Mouse (Mus musculus) stomach, embryonic 14.5 days (tissue): ENCODE data around the gene Samd10. TPM values are rescaled to one million over a fixed set of nuclear protein-coding genes. Genes with fewer than 3 reads are reported as not detected.

Experiments used
- ATAC-seq: fragments of 200-750 bp; cut with Nextera tagmentation; 2 replicates; pipeline ENCODE4 v1.8.0; 2017; ENCODE audit warnings: low read depth, moderate TSS enrichment; ENCODE audit not compliant: insufficient number of reproducible peaks, insufficient read depth, low FRiP score
- H3K27ac ChIP-seq: fragments of 300-500 bp; sonication (generic); 2 replicates; pipeline ENCODE4 v1.5.1; 2014; ENCODE audit warnings: mild to moderate bottlenecking, low read length, moderate library complexity, mixed read lengths
- H3K27me3 ChIP-seq: fragments of 300-500 bp; sonication (generic); 2 replicates; pipeline ENCODE4 v1.6.1; 2014; ENCODE audit warnings: low read length, control low read depth, mixed read lengths; ENCODE audit not compliant: control insufficient read depth, insufficient read depth
- H3K36me3 ChIP-seq: fragments of 300-500 bp; sonication (generic); 2 replicates; pipeline ENCODE4 v1.6.1; 2014; ENCODE audit warnings: mild to moderate bottlenecking, control low read depth, low read length, moderate library complexity, mixed read lengths; ENCODE audit not compliant: control insufficient read depth, insufficient read depth
- H3K4me1 ChIP-seq: fragments of 300-500 bp; sonication (generic); 2 replicates; pipeline ENCODE4 v1.6.1; 2014; ENCODE audit warnings: low read length, control low read depth, mixed read lengths; ENCODE audit not compliant: control insufficient read depth, insufficient read depth
- H3K4me2 ChIP-seq: fragments of 300-500 bp; sonication (generic); replicated peaks from 2 replicates; pipeline ENCODE4 v1.6.1; 2014; ENCODE audit warnings: low read depth, low read length, control low read depth
- H3K4me3 ChIP-seq: fragments of 300-500 bp; sonication (generic); 2 replicates; pipeline ENCODE4 v1.5.1; 2014; ENCODE audit warnings: low read depth, low read length, control low read depth
- H3K9ac ChIP-seq: fragments of 300-500 bp; sonication (generic); replicated peaks from 2 replicates; pipeline ENCODE4 v1.6.1; 2014; ENCODE audit warnings: low read depth, mild to moderate bottlenecking, control low read depth, low read length, moderate library complexity, mixed read lengths
- H3K9me3 ChIP-seq: fragments of 300-500 bp; sonication (generic); 2 replicates; pipeline ENCODE4 v1.6.1; 2016; ENCODE audit warnings: low read depth, low read length, control low read depth; ENCODE audit not compliant: control insufficient read depth
- WGBS: fragments of 180-500 bp; shearing (Covaris S2); extraction: QIAGEN DNeasy Blood & Tissue Kit; methylation state at CpG from one replicate; pipeline ENCODE4 v1.1.7; 2014; 5-methylcytosine and 5-hydroxymethylcytosine counted together
- polyA plus RNA-seq: library from polyadenylated mRNA; unstranded; fragments of >200 nt; fragmentation: Nextera tagmentation; extraction: Ambion mirVana; gene quantifications from 2 replicates; pipeline ENCODE4 v1.2.1, GENCODE M21; 2014

Samd10 gene
- polyA plus RNA-seq = 33.1 and 35.0 TPM in 2 replicates

- Histone ChIP-seq H3K4me2 (peak within 1 kb of the TSS; percentile 82), H3K36me3 (no peaks in the 10 kb centered on the region), H3K9me3 (no peaks in the 10 kb centered on the region), H3K4me3 (peak within 1 kb of the TSS; percentile 63), H3K4me1 (peaks cover 16% of the 10 kb centered on the region), H3K27me3 (no peaks in the 10 kb centered on the region), H3K27ac (peak within 1 kb of the TSS; percentile 90), H3K9ac (peak within 1 kb of the TSS; percentile 63)
- WGBS = 2% methylated on average over 71 of the region's 71 CpGs
- peak; percentile 35 for ATAC-seq
Measured at GRCm38 (mm10) chr2:181598454-181599351, at the start of gene Samd10. Gene Samd10 (minus strand): TSS chr2:181599212.

- Histone ChIP-seq H3K9ac (no peak overlapping the region), H3K27ac (no peak overlapping the region), H3K4me1 (no peaks in the 10 kb centered on the region), H3K9me3 (no peaks in the 10 kb centered on the region), H3K4me3 (no peak overlapping the region), H3K36me3 (peaks cover 59% of the 10 kb centered on the region), H3K4me2 (no peak overlapping the region), H3K27me3 (no peaks in the 10 kb centered on the region)
- WGBS = 89% methylated on average over 6 of the region's 6 CpGs
- no peak for ATAC-seq
Measured at GRCm38 (mm10) chr2:181646626-181647472, 47.8 kb upstream of the Samd10 start.

GRCm38 (mm10) chr2:181645666-181646065, 46.7 kb upstream of the Samd10 start:
- H3K4me2 ChIP-seq = no peak overlapping the region
- ATAC-seq = no peak
- no peaks in the 10 kb centered on the region for H3K9me3 ChIP-seq
- H3K4me1 ChIP-seq = no peaks in the 10 kb centered on the region
- H3K9ac ChIP-seq = no peak overlapping the region
- peaks cover 63% of the 10 kb centered on the region for H3K36me3 ChIP-seq
- no peak overlapping the region for H3K4me3 ChIP-seq
- no peak overlapping the region for H3K27ac ChIP-seq
- WGBS = 92% methylated on average over 3 of the region's 3 CpGs
- no peaks in the 10 kb centered on the region for H3K27me3 ChIP-seq

GRCm38 (mm10) chr2:181644361-181644760, 45.3 kb upstream of the Samd10 start:
- Histone ChIP-seq H3K27ac (no peak overlapping the region), H3K4me2 (no peak overlapping the region), H3K9me3 (no peaks in the 10 kb centered on the region), H3K4me1 (no peaks in the 10 kb centered on the region), H3K36me3 (peaks cover 55% of the 10 kb centered on the region), H3K27me3 (no peaks in the 10 kb centered on the region), H3K9ac (no peak overlapping the region), H3K4me3 (no peak overlapping the region)
- ATAC-seq = no peak
- 90% methylated on average over 2 of the region's 2 CpGs for WGBS

GRCm38 (mm10) chr2:181635865-181636264, 36.9 kb upstream of the Samd10 start:
- H3K4me2 ChIP-seq = no peak overlapping the region
- ATAC-seq = no peak
- no peak overlapping the region for H3K27ac ChIP-seq
- H3K9ac ChIP-seq = no peak overlapping the region
- H3K4me1 ChIP-seq = no peaks in the 10 kb centered on the region
- no peaks in the 10 kb centered on the region for H3K27me3 ChIP-seq
- H3K9me3 ChIP-seq = no peaks in the 10 kb centered on the region
- peaks cover 50% of the 10 kb centered on the region for H3K36me3 ChIP-seq
- H3K4me3 ChIP-seq = no peak overlapping the region
- 83% methylated on average over 3 of the region's 3 CpGs for WGBS

- Histone ChIP-seq H3K4me2 (no peak overlapping the region), H3K4me3 (no peak overlapping the region), H3K4me1 (no peaks in the 10 kb centered on the region), H3K9me3 (no peaks in the 10 kb centered on the region), H3K9ac (no peak overlapping the region), H3K27me3 (no peaks in the 10 kb centered on the region), H3K27ac (no peak overlapping the region), H3K36me3 (peaks cover 46% of the 10 kb centered on the region)
- WGBS = 93% methylated on average over 6 of the region's 6 CpGs
- ATAC-seq = no peak
Measured at GRCm38 (mm10) chr2:181632624-181633023, 33.6 kb upstream of the Samd10 start.

- Histone ChIP-seq H3K4me2 (no peak overlapping the region), H3K9ac (no peak overlapping the region), H3K4me1 (no peaks in the 10 kb centered on the region), H3K36me3 (peaks cover 25% of the 10 kb centered on the region), H3K9me3 (no peaks in the 10 kb centered on the region), H3K27me3 (no peaks in the 10 kb centered on the region), H3K4me3 (no peak overlapping the region), H3K27ac (no peak overlapping the region)
- no peak for ATAC-seq
Measured at GRCm38 (mm10) chr2:181628471-181628870, 29.5 kb upstream of the Samd10 start.

- Histone ChIP-seq H3K36me3 (peaks cover 30% of the 10 kb centered on the region), H3K4me1 (no peaks in the 10 kb centered on the region), H3K27me3 (no peaks in the 10 kb centered on the region), H3K9ac (no peak overlapping the region), H3K4me2 (no peak overlapping the region), H3K9me3 (no peaks in the 10 kb centered on the region), H3K27ac (no peak overlapping the region), H3K4me3 (no peak overlapping the region)
- no peak for ATAC-seq
Measured at GRCm38 (mm10) chr2:181623401-181623800, 24.4 kb upstream of the Samd10 start.
